Comparison of ENCODE assay signal across 8 mouse cellular contexts in genomic region chr11:61484613-61485540, GRCm38 (mm10). TPM values are rescaled to one million over a fixed set of nuclear protein-coding genes. Genes with fewer than 3 reads are reported as not detected.
DNase-seq lines count a peak whose midpoint lies in the region; ATAC-seq and TF ChIP-seq lines count a peak whose summit lies in the region.

TSS of gene Mfap4 (plus strand) at chr11:61485431.

- DNase-seq in lung, adult 2 months: no peak
- DNase-seq in lung, adult 18-20 months: no peak
- peak; percentile 35 for DNase-seq in layer of hippocampus, adult 9-10 months (ENCODE audit: low spot score)
- DNase-seq in lung, postnatal 4 days: peak; percentile 60 to 89

- H3K9me3 ChIP-seq in embryonic facial prominence, embryonic 12.5 days: no peaks in the 10 kb centered on the region
- H3K9me3 ChIP-seq in heart, embryonic 12.5 days (replicated peaks): no peaks in the 10 kb centered on the region
- no peaks in the 10 kb centered on the region for H3K9me3 ChIP-seq in stomach, embryonic 16.5 days (replicated peaks; ENCODE audit: control insufficient read depth, low read length)

- peak; percentile 9; the same call in 1 of the 2 replicates for TF ChIP-seq POLR2A in lung, adult 2 months (IDR thresholded peaks at IDR 0.05; ENCODE audit: borderline replicate concordance, extremely low read depth, low read depth, low read length)

- peak within 1 kb of the TSS; percentile 69 for H3K9ac ChIP-seq in embryonic facial prominence, embryonic 12.5 days
- peak within 1 kb of the TSS; percentile 65 for H3K9ac ChIP-seq in heart, embryonic 12.5 days
- H3K9ac ChIP-seq in stomach, embryonic 16.5 days (ENCODE audit: low read length): peak within 1 kb of the TSS; percentile 79

- H3K4me2 ChIP-seq in embryonic facial prominence, embryonic 12.5 days (replicated peaks): peak within 1 kb of the TSS; percentile 86
- H3K4me2 ChIP-seq in heart, embryonic 12.5 days: peak within 1 kb of the TSS; percentile 55
- peak within 1 kb of the TSS; percentile 60 for H3K4me2 ChIP-seq in stomach, embryonic 16.5 days (ENCODE audit: low read depth, low read length)

- ATAC-seq in embryonic facial prominence, embryonic 12.5 days (ENCODE audit: insufficient number of reproducible peaks, insufficient read depth, low FRiP score, low TSS enrichment): peak; percentile 86
- peak; percentile 63 for ATAC-seq in heart, embryonic 12.5 days (ENCODE audit: insufficient number of reproducible peaks, low FRiP score)
- peak; percentile 85 for ATAC-seq in stomach, embryonic 16.5 days (ENCODE audit: insufficient read depth, low FRiP score)
- no peak for ATAC-seq in megakaryocyte progenitor cell, adult 5-6 weeks (replicated peaks; ENCODE audit: poor library complexity)

- H3K4me3 ChIP-seq in lung, adult 2 months (replicated peaks; ENCODE audit: extremely low read depth, low read depth, low read length): peak within 1 kb of the TSS; percentile 21
- peak within 1 kb of the TSS; percentile 51 for H3K4me3 ChIP-seq in embryonic facial prominence, embryonic 12.5 days
- H3K4me3 ChIP-seq in heart, embryonic 12.5 days: peak within 1 kb of the TSS; percentile 34
- peak within 1 kb of the TSS; percentile 55 for H3K4me3 ChIP-seq in stomach, embryonic 16.5 days (replicated peaks; ENCODE audit: low read length)

- WGBS in lung, adult 2 months: 46% methylated on average over 20 of the region's 20 CpGs
- WGBS in embryonic facial prominence, embryonic 12.5 days: 4% methylated on average over 20 of the region's 20 CpGs
- 21% methylated on average over 20 of the region's 20 CpGs for WGBS in heart, embryonic 12.5 days
- WGBS in stomach, embryonic 16.5 days: 20% methylated on average over 20 of the region's 20 CpGs

- H3K36me3 ChIP-seq in embryonic facial prominence, embryonic 12.5 days: peaks cover 31% of the 10 kb centered on the region
- H3K36me3 ChIP-seq in heart, embryonic 12.5 days: peaks cover 22% of the 10 kb centered on the region
- peaks cover 10% of the 10 kb centered on the region for H3K36me3 ChIP-seq in stomach, embryonic 16.5 days (ENCODE audit: control insufficient read depth, insufficient read depth, low read length)

- no peaks in the 10 kb centered on the region for H3K27me3 ChIP-seq in embryonic facial prominence, embryonic 12.5 days
- H3K27me3 ChIP-seq in heart, embryonic 12.5 days (replicated peaks): no peaks in the 10 kb centered on the region
- no peaks in the 10 kb centered on the region for H3K27me3 ChIP-seq in stomach, embryonic 16.5 days (ENCODE audit: control insufficient read depth, insufficient read depth, low read length)

- no peaks in the 10 kb centered on the region for H3K4me1 ChIP-seq in lung, adult 2 months (ENCODE audit: control insufficient read depth, insufficient read depth, low read length)
- H3K4me1 ChIP-seq in embryonic facial prominence, embryonic 12.5 days: peaks cover 64% of the 10 kb centered on the region
- peaks cover 49% of the 10 kb centered on the region for H3K4me1 ChIP-seq in heart, embryonic 12.5 days (replicated peaks)
- peaks cover 28% of the 10 kb centered on the region for H3K4me1 ChIP-seq in stomach, embryonic 16.5 days (ENCODE audit: control insufficient read depth, insufficient read depth, low read length)

- H3K27ac ChIP-seq in embryonic facial prominence, embryonic 12.5 days: peak within 1 kb of the TSS; percentile 99
- peak within 1 kb of the TSS; percentile 89 for H3K27ac ChIP-seq in heart, embryonic 12.5 days (ENCODE audit: poor library complexity, severe bottlenecking)
- H3K27ac ChIP-seq in stomach, embryonic 16.5 days (ENCODE audit: low read length): peak within 1 kb of the TSS; percentile 99

- TF ChIP-seq CTCF in lung, adult 2 months (IDR thresholded peaks at IDR 0.05; ENCODE audit: insufficient read depth, low read length): no peak

RNA-seq across cellular contexts. Expression of gene Mfap4, which starts in this region (rescaled TPM):
- polyA plus RNA-seq in lung, adult 2 months (2012; rRNA removed): 1,294 and 1,321 TPM in 2 replicates
- 231 and 256 TPM in 2 replicates for polyA plus RNA-seq in embryonic facial prominence, embryonic 12.5 days (2016; fragmentation: Nextera tagmentation; extraction: Ambion mirVana)
- polyA plus RNA-seq in heart, embryonic 12.5 days (2016; fragmentation: Nextera tagmentation; extraction: Ambion mirVana): 72.4 and 76.0 TPM in 2 replicates
- polyA plus RNA-seq in stomach, embryonic 16.5 days (2015; fragmentation: Nextera tagmentation; extraction: Ambion mirVana): 402 and 454 TPM in 2 replicates
- not detected in 2 replicates for total RNA-seq in megakaryocyte progenitor cell, adult 5-6 weeks (2015)
- total RNA-seq in megakaryocyte progenitor cell, adult 5-6 weeks (2017): not detected in 2 replicates

Comparison
In these comparisons a context has a peak if more than half of its experiments do, and no peak if none do; other contexts are left out.
1. DNase-seq: peak in layer of hippocampus, adult 9-10 months (single experiment) and lung, postnatal 4 days (2 of 2); none in lung, adult 2 months (single experiment) and lung, adult 18-20 months (0 of 2).
2. Peak in every context shown above with its lines, with median percentiles within 50 percentile points of each other: H3K4me3 ChIP-seq, H3K27ac ChIP-seq, H3K4me2 ChIP-seq and H3K9ac ChIP-seq.